Mouse (Mus musculus) stomach, postnatal 0 days (tissue): Measurements from ENCODE around the gene Dlgap4.

Source experiments
- CTCF ChIP-seq: IDR thresholded peaks from 2 replicates; pipeline ENCODE4 v1.5.1; 2016; ENCODE audit warnings: antibody characterized with exemption, low read depth, mild to moderate bottlenecking, moderate library complexity
- EP300 ChIP-seq: optimal IDR thresholded peaks from 2 replicates; pipeline ENCODE3; 2016; ENCODE audit warnings: antibody characterized with exemption

DNA sequence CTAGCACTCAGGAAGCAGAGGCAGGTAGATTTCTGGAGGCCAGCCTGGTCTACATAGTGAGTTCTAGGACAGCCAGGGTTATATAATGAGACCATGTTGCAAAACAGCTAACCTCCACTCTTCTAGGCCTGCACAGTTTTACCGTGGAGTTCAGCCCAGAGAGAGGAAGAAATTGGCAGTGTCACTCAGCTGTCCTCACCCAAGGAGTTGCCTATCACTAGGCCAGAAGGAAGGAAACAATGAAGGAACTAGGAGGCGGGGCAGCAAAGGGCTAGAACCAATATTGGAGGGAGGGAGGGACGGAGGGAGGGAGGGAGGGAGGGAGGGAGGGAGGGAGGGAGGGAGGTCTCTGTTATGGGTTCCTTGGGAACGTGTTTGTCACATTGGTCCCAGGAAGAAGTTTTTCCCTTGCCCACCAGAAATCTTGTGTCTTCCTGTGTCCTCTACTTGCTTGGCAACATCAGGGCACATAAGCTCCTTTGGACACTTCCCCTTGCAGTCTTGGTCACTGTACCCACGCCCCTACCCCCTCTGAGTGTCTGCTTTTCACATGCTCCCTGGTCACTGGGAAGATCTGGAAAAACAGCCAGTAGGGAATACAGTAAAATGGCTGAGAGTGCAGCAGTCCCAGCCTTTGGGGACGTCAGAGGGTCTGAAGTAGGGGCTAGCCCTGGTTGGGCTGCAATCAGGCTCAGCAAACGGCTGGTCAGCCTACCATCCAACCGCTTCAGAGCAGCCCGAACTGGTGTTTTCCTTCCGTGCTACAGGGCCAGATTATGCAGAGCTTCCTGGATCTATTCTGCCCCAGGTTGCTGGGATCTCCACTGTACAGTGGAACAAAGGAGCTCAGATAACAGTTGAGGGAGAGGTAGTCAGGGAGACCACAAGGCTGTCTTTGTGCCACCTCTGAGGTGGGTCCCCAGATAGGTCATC, 116.3 kb downstream of the Dlgap4 start:
- no peak for TF ChIP-seq EP300
- no peak for TF ChIP-seq CTCF
